Mouse (Mus musculus): ENCODE measurements around the gene Pigk. TPM values are rescaled to one million over a fixed set of nuclear protein-coding genes. Genes with fewer than 3 reads are reported as not detected.

Pigk gene
- polyA plus RNA-seq, 1 experiment from 2014 or later: 30.1 TPM

DNA sequence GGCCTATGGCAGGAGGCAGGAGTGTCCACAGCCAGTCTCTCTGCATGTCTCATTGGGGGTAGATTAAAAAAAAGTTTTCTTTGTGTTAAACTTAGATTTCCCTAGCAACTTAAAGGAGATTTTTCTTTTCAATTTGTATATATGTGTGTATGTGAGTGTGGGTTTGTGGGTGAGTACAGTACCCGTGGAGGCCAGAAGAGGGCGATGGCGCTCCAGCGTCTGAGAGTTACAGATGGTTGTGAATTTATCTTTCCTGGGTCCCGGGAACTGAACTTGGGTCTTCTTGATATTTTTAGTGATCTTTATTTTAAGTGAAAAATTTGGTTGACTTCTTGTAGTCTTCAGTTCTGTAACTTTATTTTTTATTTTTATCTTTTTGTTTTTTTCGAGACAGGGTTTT is 7.4 kb downstream of the Pigk start:
- WGBS: 88% methylated on average over 6 of the region's 6 CpGs
- no peak overlapping the region for H3K9ac ChIP-seq (replicated peaks; ENCODE audit: low read depth, low read length)
- no peak for ATAC-seq
- no peaks in the 10 kb centered on the region for H3K27me3 ChIP-seq (replicated peaks; ENCODE audit: control insufficient read depth, insufficient read depth, low read length)
- H3K36me3 ChIP-seq (ENCODE audit: control insufficient read depth, insufficient read depth): no peaks in the 10 kb centered on the region
- H3K27ac ChIP-seq (ENCODE audit: low read length): no peak overlapping the region
- no peaks in the 10 kb centered on the region for H3K9me3 ChIP-seq (ENCODE audit: control insufficient read depth, low read length)
- no peak overlapping the region for H3K4me2 ChIP-seq (ENCODE audit: low read length)
- no peaks in the 10 kb centered on the region for H3K4me1 ChIP-seq (replicated peaks; ENCODE audit: control insufficient read depth, insufficient read depth, low read length)
- H3K4me3 ChIP-seq (replicated peaks; ENCODE audit: low read length): no peak overlapping the region

DNA sequence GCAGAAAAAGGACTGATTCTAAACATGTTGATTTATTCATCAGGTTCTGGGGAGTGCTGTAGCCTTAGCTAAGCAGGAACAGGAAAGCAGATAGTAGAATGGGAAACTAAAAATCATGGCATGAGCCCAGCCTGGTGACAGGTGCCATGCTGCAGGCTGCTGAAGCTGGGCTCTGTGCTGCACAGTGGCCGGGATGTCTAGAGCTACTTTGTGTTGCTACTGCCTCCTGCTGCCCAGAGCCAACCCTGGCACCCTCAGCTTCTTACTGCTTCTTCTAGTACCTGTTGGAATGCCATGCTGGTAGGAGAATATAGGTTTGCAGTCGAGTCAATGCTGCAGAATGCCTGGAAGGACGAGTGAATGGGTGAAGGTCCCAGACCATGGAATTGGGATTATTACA is 8.9 kb downstream of the Pigk start:
- Histone ChIP-seq H3K4me2 (ENCODE audit: low read length) (no peak overlapping the region), H3K4me3 (replicated peaks; ENCODE audit: low read length) (no peak overlapping the region), H3K9me3 (ENCODE audit: control insufficient read depth, low read length) (no peaks in the 10 kb centered on the region), H3K27me3 (replicated peaks; ENCODE audit: control insufficient read depth, insufficient read depth, low read length) (no peaks in the 10 kb centered on the region), H3K9ac (replicated peaks; ENCODE audit: low read depth, low read length) (no peak overlapping the region), H3K4me1 (replicated peaks; ENCODE audit: control insufficient read depth, insufficient read depth, low read length) (no peaks in the 10 kb centered on the region), H3K36me3 (ENCODE audit: control insufficient read depth, insufficient read depth) (no peaks in the 10 kb centered on the region), H3K27ac (ENCODE audit: low read length) (no peak overlapping the region)
- 53% methylated on average over 3 of the region's 3 CpGs for WGBS
- ATAC-seq: 0 out of 2 replicates have a peak, but pooled peaks have one; percentile 38

DNA sequence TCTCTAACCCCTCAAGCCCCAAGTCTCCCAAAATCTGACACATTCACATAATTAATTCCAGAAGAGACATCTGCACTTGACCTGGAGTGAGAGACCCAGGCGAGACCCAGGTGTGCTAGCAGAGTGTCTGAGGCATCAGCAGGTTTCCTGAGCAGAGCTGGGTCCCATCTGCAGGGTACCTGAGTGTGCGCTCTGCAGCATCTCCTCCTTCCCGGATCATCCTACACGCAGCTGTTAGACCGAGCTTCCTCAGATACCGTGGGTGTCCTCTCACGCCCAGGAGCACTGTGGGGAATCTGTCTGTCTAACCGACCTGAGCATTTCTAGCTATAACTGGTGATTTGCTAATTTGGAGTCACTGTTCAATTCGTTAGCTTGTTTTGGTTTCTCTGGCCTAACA is 10.5 kb downstream of the Pigk start:
- Histone ChIP-seq H3K27ac (ENCODE audit: low read length) (no peak overlapping the region), H3K4me1 (replicated peaks; ENCODE audit: control insufficient read depth, insufficient read depth, low read length) (no peaks in the 10 kb centered on the region), H3K9ac (replicated peaks; ENCODE audit: low read depth, low read length) (no peak overlapping the region), H3K27me3 (replicated peaks; ENCODE audit: control insufficient read depth, insufficient read depth, low read length) (no peaks in the 10 kb centered on the region), H3K4me2 (ENCODE audit: low read length) (no peak overlapping the region), H3K36me3 (ENCODE audit: control insufficient read depth, insufficient read depth) (no peaks in the 10 kb centered on the region), H3K9me3 (ENCODE audit: control insufficient read depth, low read length) (no peaks in the 10 kb centered on the region), H3K4me3 (replicated peaks; ENCODE audit: low read length) (no peak overlapping the region)
- ATAC-seq: no peak
- 90% methylated on average over 9 of the region's 9 CpGs for WGBS

DNA sequence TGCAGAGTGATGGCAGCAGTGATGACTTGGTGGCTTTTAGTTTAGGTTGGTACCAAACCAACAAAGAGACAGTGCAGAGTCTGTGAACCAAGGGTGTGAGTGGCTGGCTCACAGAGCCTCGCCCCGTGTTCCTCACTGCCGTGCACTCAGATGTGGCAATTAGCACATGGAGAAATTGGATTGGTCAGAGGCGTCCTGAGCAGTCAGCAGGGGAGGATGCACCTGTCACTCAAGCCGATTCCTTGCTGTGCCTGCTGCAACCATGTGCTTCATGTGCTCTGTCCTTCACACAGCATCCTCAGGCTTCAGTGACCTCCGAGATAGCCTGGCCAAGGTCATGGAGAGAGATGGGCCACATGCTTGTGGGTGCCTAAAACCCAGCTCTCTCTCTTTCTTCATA is 14.3 kb downstream of the Pigk start:
- no peak for ATAC-seq
- Histone ChIP-seq H3K27ac (ENCODE audit: low read length) (no peak overlapping the region), H3K4me2 (ENCODE audit: low read length) (no peak overlapping the region), H3K9ac (replicated peaks; ENCODE audit: low read depth, low read length) (no peak overlapping the region), H3K4me1 (replicated peaks; ENCODE audit: control insufficient read depth, insufficient read depth, low read length) (no peaks in the 10 kb centered on the region), H3K36me3 (ENCODE audit: control insufficient read depth, insufficient read depth) (no peaks in the 10 kb centered on the region), H3K9me3 (ENCODE audit: control insufficient read depth, low read length) (no peaks in the 10 kb centered on the region), H3K4me3 (replicated peaks; ENCODE audit: low read length) (no peak overlapping the region), H3K27me3 (replicated peaks; ENCODE audit: control insufficient read depth, insufficient read depth, low read length) (no peaks in the 10 kb centered on the region)
- 52% methylated on average over 6 of the region's 6 CpGs for WGBS

DNA sequence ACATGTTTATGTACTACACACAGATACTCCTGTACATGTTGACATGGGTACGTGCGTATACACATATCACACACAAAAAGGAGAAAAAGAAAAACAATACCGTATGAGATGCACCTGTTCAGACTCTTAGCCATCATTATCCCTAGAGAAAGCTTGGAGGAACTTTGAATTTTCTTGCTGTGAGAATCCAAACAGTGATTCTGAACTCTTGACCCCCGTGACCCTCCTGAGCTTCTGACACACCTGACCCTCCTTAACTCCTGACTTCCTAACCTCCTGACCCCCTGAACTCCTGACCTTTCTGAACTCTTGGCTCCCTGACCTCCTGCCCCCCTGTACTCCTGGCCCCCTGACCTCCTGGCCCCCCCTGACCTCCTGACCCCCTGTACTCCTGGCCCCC is 19.1 kb downstream of the Pigk start:
- Histone ChIP-seq H3K36me3 (ENCODE audit: control insufficient read depth, insufficient read depth) (no peaks in the 10 kb centered on the region), H3K27me3 (replicated peaks; ENCODE audit: control insufficient read depth, insufficient read depth, low read length) (no peaks in the 10 kb centered on the region), H3K4me3 (replicated peaks; ENCODE audit: low read length) (no peak overlapping the region), H3K4me2 (ENCODE audit: low read length) (no peak overlapping the region), H3K9ac (replicated peaks; ENCODE audit: low read depth, low read length) (no peak overlapping the region), H3K4me1 (replicated peaks; ENCODE audit: control insufficient read depth, insufficient read depth, low read length) (no peaks in the 10 kb centered on the region), H3K9me3 (ENCODE audit: control insufficient read depth, low read length) (no peaks in the 10 kb centered on the region), H3K27ac (ENCODE audit: low read length) (no peak overlapping the region)
- WGBS: 91% methylated on average over 4 of the region's 4 CpGs
- no peak for ATAC-seq

DNA sequence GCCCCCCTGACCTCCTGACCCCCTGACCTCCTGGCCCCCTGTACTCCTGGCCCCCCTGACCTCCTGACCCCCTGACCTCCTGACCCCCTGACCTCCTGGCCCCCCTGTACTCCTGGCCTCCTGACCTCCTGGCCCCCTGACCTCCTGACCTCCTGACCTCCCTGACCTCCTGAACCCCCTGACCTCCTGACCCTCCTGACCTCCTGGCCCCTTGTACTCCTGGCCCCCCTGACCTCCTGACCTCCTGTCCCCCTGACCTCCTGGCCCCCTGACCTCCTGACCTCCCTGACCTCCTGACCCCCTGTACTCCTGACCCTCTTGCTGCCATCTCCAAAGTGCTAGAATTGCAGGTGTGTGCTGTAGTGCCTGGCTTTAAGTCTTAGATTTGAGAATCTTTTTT is 19.6 kb downstream of the Pigk start:
- no peaks in the 10 kb centered on the region for H3K27me3 ChIP-seq (replicated peaks; ENCODE audit: control insufficient read depth, insufficient read depth, low read length)
- H3K27ac ChIP-seq (ENCODE audit: low read length): no peak overlapping the region
- H3K9me3 ChIP-seq (ENCODE audit: control insufficient read depth, low read length): no peaks in the 10 kb centered on the region
- no peak for ATAC-seq
- H3K9ac ChIP-seq (replicated peaks; ENCODE audit: low read depth, low read length): no peak overlapping the region
- H3K4me3 ChIP-seq (replicated peaks; ENCODE audit: low read length): no peak overlapping the region
- H3K4me1 ChIP-seq (replicated peaks; ENCODE audit: control insufficient read depth, insufficient read depth, low read length): no peaks in the 10 kb centered on the region
- H3K36me3 ChIP-seq (ENCODE audit: control insufficient read depth, insufficient read depth): no peaks in the 10 kb centered on the region
- H3K4me2 ChIP-seq (ENCODE audit: low read length): no peak overlapping the region

DNA sequence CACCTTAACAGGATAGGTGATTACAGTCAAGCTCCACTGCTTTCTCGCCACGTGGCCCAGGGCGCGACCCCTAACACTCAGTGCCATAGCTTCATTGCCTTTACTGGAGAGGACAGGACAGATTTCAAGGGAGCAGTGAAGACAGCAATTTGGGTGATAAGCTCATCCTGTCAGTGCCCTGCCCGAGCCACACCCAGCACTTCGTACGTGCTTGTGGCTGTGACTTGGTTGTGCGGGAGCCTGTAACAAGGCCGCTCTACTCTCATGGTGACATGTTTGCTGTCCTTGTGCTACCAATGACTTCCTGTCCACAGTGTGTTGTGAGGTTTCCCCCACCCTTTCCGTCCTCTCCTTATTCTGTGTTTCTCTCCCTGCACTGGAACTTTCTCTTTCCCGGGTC is 20.2 kb downstream of the Pigk start:
- ATAC-seq: no peak
- Histone ChIP-seq H3K27ac (ENCODE audit: low read length) (no peak overlapping the region), H3K27me3 (replicated peaks; ENCODE audit: control insufficient read depth, insufficient read depth, low read length) (no peaks in the 10 kb centered on the region), H3K4me3 (replicated peaks; ENCODE audit: low read length) (no peak overlapping the region), H3K4me2 (ENCODE audit: low read length) (no peak overlapping the region), H3K4me1 (replicated peaks; ENCODE audit: control insufficient read depth, insufficient read depth, low read length) (no peaks in the 10 kb centered on the region), H3K9me3 (ENCODE audit: control insufficient read depth, low read length) (no peaks in the 10 kb centered on the region), H3K9ac (replicated peaks; ENCODE audit: low read depth, low read length) (no peak overlapping the region), H3K36me3 (ENCODE audit: control insufficient read depth, insufficient read depth) (no peaks in the 10 kb centered on the region)
- 94% methylated on average over 11 of the region's 11 CpGs for WGBS

DNA sequence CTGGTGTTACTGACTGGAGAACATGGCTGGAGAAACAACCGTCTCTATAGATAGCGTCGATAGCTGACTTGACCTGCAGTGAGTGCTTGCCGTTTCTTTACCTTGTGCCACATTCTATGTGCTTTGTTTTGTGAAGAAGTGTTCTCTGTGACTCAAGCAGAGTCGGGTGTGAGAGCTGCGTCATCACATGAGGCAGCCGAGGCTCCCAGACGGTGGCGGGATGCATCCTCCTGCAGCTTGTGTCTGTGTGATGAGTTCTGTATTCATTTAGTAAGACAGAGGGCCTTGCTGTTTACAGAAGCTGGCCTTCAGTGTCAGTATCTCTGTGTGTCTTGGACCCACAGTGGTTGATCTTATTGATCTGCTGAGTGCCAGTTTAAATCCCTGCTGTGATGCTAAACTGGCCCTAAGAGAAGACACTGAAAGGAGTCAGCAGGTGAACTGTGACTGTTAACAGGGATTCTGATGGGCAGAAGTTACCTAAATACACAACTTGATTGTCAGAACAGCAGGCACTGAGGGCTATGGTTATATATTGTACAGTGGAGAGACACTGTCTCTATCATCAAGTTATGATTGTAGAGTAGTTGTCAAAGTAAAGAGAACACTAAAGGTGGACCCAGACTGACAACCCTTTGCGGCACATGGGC is 21.8 kb downstream of the Pigk start:
- no peak overlapping the region for H3K4me2 ChIP-seq (ENCODE audit: low read length)
- no peaks in the 10 kb centered on the region for H3K27me3 ChIP-seq (replicated peaks; ENCODE audit: control insufficient read depth, insufficient read depth, low read length)
- no peaks in the 10 kb centered on the region for H3K4me1 ChIP-seq (replicated peaks; ENCODE audit: control insufficient read depth, insufficient read depth, low read length)
- H3K9ac ChIP-seq (replicated peaks; ENCODE audit: low read depth, low read length): no peak overlapping the region
- no peaks in the 10 kb centered on the region for H3K36me3 ChIP-seq (ENCODE audit: control insufficient read depth, insufficient read depth)
- H3K27ac ChIP-seq (ENCODE audit: low read length): no peak overlapping the region
- WGBS: 27% methylated on average over 10 of the region's 10 CpGs
- no peak overlapping the region for H3K4me3 ChIP-seq (replicated peaks; ENCODE audit: low read length)
- H3K9me3 ChIP-seq (ENCODE audit: control insufficient read depth, low read length): no peaks in the 10 kb centered on the region
- ATAC-seq: no peak

DNA sequence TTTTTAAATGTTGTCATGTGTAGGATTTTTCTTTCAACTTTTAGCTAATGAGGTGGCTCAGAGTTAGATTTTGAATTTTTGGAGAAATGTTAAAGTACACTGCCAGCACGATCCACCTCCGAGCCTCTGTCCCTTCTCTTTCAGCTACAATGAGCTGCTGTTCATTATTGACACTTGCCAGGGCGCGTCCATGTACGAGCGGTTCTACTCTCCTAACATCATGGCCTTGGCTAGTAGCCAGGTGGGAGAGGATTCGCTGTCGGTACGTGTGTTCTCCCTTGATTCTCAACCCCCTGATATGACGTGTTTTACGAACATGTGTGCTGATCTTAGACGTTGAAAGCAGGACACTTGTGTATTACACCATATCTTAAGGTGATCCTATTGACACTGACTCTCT is 30.4 kb downstream of the Pigk start:
- Histone ChIP-seq H3K4me1 (replicated peaks; ENCODE audit: control insufficient read depth, insufficient read depth, low read length) (no peaks in the 10 kb centered on the region), H3K27ac (ENCODE audit: low read length) (no peak overlapping the region), H3K9me3 (ENCODE audit: control insufficient read depth, low read length) (no peaks in the 10 kb centered on the region), H3K4me2 (ENCODE audit: low read length) (no peak overlapping the region), H3K9ac (replicated peaks; ENCODE audit: low read depth, low read length) (no peak overlapping the region), H3K4me3 (replicated peaks; ENCODE audit: low read length) (no peak overlapping the region), H3K36me3 (ENCODE audit: control insufficient read depth, insufficient read depth) (no peaks in the 10 kb centered on the region), H3K27me3 (replicated peaks; ENCODE audit: control insufficient read depth, insufficient read depth, low read length) (no peaks in the 10 kb centered on the region)
- WGBS: 86% methylated on average over 12 of the region's 12 CpGs
- ATAC-seq: no peak

DNA sequence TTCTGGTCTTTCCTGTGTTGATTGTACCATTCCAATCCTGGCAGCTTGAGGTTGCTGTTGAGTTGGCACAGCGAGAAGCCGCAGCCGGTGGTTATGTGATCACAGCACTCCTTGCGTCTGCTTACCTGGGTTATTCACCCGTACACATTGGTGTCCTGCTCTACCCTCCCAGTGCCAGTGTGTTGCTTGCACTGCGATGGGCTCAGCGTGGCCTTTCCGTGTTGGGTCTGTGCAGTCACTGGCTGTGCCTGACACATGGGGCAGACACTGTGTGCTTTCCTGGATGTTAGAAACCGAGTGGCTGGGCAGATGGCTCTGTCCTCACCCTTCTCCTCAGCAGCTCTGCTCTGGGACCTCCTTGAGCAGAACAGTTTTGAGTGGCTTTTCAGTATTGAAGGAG is 31.7 kb downstream of the Pigk start:
- no peak for ATAC-seq
- Histone ChIP-seq H3K36me3 (ENCODE audit: control insufficient read depth, insufficient read depth) (no peaks in the 10 kb centered on the region), H3K4me3 (replicated peaks; ENCODE audit: low read length) (no peak overlapping the region), H3K9me3 (ENCODE audit: control insufficient read depth, low read length) (no peaks in the 10 kb centered on the region), H3K9ac (replicated peaks; ENCODE audit: low read depth, low read length) (no peak overlapping the region), H3K4me2 (ENCODE audit: low read length) (no peak overlapping the region), H3K27ac (ENCODE audit: low read length) (no peak overlapping the region), H3K4me1 (replicated peaks; ENCODE audit: control insufficient read depth, insufficient read depth, low read length) (no peaks in the 10 kb centered on the region), H3K27me3 (replicated peaks; ENCODE audit: control insufficient read depth, insufficient read depth, low read length) (no peaks in the 10 kb centered on the region)
- 93% methylated on average over 9 of the region's 9 CpGs for WGBS

All from forebrain, embryonic 16.5 days (tissue).